Mouse (Mus musculus) cerebellum, adult 11 months (tissue): ENCODE measurements at regions not wholly inside any gene's neighbourhood (a gene's known extent, or its start where the extent isn't known, plus 50 kb on each side); places are given as distances from the start of the nearest gene placed in this dataset.

Experiments
- DNase-seq: peaks from one replicate; pipeline ENCODE4 v3.0.0; 2022

DNA sequence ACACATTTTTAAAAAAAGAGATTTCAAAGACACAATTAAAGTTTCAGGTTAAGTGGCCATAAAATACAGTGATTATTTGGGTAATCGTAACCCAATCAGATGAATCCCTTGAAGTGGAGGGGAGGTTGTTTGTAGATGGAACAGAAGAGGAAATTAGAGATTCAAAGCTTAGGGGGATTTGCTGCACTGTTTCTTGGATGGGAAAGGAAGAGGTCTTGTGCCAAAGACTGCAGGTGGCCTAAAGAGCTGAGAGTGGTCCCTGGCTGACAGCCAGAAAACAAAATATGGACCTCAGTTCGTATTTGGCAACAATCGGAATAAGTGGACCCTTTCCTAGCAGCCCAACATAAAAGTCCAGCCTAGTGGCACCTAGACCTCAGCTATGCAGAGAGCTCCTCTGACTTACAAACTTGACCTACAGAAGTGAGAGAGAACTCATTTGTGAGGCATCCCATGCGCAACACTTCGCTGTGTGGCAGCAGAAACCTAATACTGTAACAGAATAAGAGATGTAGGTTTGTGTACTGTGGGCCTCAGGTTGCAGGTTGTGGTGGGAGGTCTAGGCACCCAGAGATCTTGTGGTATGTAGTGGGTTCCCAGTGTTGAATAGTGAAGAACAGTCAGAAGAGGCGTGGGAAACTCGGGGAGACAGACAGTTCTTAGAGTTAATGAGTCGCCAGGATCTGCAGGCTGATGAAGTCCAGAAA lies 110.0 kb upstream of the Ccdc54 start:
- no peak for DNase-seq

DNA sequence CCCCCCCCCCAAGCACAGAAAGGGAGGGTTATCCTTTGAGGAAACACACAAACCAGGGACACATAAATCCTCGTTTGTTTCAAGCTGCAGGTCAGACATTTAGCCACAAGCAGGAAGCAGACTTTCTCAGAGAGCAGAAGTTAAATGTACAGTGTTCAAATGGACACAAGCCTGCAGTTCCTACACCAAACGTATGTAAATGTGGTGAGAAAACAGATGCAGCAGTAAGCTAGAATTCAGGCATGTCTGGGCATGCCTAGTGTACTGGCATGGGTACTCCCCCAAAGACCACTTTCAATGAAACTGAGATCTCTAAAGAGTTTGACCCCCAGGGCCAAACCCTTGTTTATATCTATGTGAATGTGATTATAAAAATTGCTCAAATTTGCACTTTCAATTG lies 109.2 kb upstream of the Ccdc54 start:
- DNase-seq, result no peak

DNA sequence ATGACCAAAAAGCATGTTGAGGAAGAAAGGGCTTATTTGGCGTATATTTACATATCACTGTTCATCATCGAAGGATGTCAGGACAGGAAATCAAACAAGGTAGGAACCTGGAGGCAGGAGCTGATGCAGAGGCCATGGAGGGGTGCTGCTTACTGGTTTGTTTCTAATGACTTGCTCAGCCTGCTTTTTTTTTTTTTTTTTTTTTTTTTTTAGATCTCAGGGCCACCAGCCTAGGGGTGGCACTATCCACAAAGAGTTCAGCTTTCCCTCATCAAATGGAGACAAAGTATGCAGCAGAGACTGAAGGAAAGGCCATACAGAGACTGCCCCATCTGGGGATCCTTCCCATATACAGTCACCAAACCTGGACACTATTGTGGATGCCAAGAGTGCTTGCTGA lies 106.8 kb upstream of the Ccdc54 start:
- no peak for DNase-seq

DNA sequence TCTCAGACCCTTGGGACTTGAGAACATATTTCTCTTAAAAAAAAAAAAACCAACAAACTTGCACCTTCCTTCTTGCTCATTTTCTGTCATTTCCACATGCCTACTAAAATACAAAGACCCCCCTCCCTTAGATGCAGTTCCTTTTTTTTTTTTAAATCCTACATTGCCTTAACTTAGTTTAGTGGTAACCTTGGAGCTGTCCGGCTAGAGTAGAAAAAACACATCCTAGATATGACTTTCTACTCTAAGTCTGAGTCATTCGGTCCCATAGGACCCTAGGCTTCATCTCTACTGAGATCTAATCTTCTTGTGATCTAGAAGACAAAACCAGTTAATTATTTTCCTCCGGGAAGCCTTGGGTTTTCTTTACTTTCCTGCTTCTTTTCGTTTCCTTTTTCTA lies 105.1 kb upstream of the Ccdc54 start:
- DNase-seq, result no peak

DNA sequence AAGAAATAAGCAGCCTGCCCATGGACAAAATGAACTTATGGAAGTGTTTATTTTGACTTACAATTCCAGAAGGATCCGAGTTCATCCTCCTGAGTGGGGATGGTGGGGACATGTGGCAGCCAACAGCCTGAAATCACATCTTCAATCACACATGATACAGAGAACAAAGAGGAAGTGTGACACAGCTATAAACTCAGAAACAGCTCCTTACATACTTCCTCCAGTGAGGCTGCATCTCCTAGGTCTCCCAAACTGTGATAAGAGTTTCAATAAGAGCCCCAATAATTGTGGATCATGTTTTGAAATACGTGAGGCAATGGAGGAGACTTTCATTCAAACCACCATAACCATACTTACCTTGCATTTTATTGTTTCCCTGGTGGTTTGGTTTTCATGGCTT lies 103.1 kb upstream of the Ccdc54 start:
- no peak for DNase-seq

DNA sequence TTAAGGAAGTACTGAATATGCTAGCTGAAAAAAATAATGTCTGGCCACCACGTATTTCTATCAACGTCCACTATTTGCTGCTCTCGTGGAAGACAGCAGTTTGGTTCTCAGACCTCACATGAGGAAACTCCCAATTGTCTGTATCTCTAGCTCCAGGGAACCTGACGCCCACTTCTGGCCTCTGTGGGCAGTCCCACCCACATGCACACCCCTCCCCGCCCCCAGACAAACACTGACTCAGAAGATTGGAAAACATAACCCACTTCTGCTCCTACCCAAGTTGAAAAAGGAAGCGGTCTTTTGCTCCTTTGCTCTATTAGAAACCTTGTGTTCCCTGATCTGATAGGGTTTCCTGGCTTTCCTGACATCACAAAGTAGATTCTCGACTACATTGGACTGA lies 99.9 kb upstream of the Ccdc54 start:
- DNase-seq, result no peak

DNA sequence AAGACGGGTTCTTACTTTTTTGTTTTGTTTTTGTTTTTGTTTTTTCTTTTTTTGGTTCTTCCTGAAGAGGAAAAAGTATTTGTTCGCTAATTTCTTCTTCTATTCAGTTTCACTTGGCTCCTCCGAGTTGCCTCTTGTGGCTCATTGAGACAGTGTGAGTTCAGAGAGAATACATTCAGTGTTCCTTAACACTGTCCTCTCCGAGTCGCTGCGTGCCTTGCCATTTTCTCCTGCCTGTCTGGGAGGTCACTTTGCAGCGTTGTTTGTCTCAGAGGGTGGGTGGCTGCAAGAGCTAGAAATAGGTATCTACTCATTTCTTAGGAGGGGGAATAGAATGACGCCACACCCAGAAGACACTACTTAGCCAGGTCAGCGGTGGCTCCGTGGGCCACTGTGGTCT lies 98.6 kb upstream of the Ccdc54 start:
- DNase-seq, result no peak

DNA sequence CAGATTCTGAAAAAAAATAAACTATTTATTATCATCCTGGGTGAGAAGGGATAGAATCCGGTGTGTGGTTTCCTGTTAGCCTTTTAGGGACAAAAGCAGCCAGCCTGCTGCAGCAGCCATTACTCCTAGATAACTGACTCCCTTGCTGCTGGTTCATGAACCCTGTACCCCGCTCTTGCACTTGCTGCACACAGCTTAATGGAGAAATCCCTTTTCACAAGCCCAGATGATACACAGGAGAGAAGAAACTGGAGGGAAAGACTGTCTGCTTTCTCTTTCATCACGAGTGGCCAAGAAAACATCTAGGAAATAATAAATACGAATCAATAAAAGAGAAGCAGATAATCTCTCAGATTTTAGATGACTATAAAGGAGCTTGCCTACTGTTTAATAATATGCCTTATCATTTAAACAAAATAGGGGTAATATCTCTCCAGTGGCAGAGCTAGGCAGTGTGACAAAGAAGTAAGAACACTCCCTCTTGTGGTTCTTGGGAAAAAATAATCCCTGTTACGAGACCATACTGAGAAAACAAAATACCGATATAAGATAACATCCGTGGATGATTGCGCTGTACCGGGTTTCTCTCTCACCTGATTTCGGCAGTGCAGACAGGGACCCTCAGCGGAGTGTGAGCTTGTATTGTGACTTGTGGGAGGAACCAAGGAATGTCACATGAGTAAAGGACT lies 98.0 kb upstream of the Ccdc54 start:
- DNase-seq, result no peak

DNA sequence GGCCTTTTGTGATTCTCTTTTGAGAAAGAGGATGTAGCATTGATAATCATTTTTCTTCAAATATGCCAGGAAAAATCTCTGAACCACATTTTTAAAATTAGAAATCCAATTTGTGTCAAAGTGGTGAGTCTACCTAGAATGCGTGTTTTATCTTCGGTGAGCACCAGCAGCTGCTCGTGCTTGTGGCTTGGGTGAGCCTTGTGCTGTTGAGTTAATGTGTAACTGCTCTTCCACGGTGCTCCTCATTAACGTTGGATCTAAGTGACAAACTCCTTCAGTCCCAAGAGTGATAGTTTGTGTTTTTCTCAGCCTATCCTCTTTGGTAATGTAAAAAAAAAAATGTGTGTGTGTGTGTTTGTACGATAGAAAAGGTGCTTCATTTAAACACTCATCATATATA lies 88.7 kb upstream of the Ccdc54 start:
- no peak for DNase-seq

DNA sequence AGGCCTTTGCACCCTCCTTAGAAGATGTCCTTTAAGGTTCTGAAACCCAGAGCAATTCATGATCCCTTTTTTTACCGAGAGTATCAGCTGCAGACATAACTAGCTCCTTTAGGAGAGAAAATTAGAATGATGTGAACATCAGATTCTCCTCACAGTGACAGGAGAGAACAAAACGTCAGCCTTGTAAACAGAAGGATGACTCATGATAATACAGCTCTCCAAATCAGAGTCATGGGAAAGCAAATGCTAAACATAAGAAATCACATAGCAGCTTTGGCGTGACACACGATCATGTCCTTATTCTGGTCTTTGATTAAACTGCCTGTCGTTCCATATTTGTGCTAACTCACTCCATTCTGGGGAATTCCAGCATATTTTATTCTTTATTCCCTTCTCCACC lies 82.4 kb upstream of the Ccdc54 start:
- no peak for DNase-seq

DNA sequence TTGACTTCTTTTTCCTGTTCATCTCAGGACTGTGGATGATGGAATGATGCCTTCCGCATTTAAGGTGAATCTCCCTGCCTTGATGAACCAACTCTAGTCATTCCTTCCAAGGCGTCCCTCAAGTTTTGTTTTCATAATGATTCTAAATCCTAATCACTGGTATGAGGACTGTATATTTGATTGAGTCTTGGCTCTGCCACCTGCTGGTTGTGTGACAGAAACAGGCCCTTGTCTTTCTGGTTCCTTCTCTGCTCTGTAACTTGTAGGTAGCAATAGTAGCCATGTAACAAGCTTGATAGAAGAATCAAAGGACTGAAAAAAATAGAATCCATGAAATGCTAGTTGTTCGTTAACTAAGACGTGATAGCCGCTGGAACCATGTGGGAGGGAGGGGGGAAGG lies 81.8 kb upstream of the Ccdc54 start:
- DNase-seq, result no peak

DNA sequence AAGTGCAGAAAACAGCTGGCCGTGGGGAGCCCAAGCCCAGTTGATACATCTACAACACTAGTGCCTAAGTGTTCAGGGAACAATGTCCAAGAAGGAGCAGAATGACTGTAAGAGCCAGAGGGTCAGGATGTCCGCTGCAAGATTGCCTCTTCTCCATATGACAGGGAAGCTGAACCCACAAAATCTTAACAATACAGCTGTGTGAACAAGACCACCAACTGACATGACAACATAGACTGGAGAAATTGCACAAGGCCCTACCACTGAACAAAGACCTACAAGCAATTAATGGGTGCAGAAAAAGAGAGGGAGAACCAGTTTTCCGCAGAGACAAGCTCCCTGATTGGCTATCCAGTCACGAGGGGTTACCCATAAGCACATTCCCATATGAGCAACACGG lies 80.2 kb upstream of the Ccdc54 start:
- no peak for DNase-seq

DNA sequence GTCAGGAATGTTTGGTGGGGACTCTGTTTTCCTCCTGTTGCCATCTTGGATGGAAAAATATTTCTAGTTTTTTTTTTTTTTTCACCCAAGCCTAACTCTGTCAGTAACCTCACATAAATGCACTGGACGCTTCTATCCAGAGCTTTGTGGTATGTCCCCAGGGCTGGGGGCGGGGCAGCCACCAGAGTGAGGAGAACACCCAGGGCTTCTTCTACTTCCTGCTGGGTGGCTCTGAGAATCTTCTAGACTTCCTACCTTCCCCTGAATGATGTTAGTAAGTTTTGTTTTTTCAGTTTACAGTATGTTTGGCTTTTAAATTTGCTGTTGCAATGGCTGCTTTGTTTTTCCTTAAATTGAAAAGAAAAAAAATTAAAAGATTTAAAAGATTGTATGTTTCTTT lies 73.3 kb upstream of the Ccdc54 start:
- no peak for DNase-seq
